Mouse (Mus musculus) limb, embryonic 11.5 days (tissue): ENCODE data around the gene Nqo1. TPM values are rescaled to one million over a fixed set of nuclear protein-coding genes. Genes with fewer than 3 reads are reported as not detected.

Experiments used
- ATAC-seq: fragments of 200-750 bp; cut with Nextera tagmentation; 2 replicates; pipeline ENCODE4 v1.8.0; 2017; ENCODE audit warnings: low read depth; ENCODE audit not compliant: insufficient number of reproducible peaks, low FRiP score, low TSS enrichment
- DNase-seq: peaks from one replicate; pipeline ENCODE4 v3.0.0-alpha.2; 2015; ENCODE audit warnings: low spot score
- H3K27ac ChIP-seq: fragments of 300-500 bp; sonication (generic); replicated peaks from 2 replicates; pipeline ENCODE4 v1.5.1; 2014; ENCODE audit warnings: low read depth, mild to moderate bottlenecking, low read length
- H3K27me3 ChIP-seq: fragments of 300-500 bp; sonication (generic); 2 replicates; pipeline ENCODE4 v1.6.1; 2014; ENCODE audit warnings: mild to moderate bottlenecking, low read length, mixed read lengths; ENCODE audit not compliant: control insufficient read depth, insufficient read depth
- H3K36me3 ChIP-seq: fragments of 300-500 bp; sonication (generic); 2 replicates; pipeline ENCODE4 v1.6.1; 2014; ENCODE audit warnings: mild to moderate bottlenecking, low read length, moderate library complexity, mixed read lengths; ENCODE audit not compliant: control insufficient read depth, insufficient read depth
- H3K4me1 ChIP-seq: fragments of 300-500 bp; sonication (generic); 2 replicates; pipeline ENCODE4 v1.6.1; 2014; ENCODE audit warnings: low read length, mixed read lengths; ENCODE audit not compliant: control insufficient read depth, insufficient read depth
- H3K4me2 ChIP-seq: fragments of 300-500 bp; sonication (generic); 2 replicates; pipeline ENCODE4 v1.6.1; 2014; ENCODE audit warnings: low read depth, mild to moderate bottlenecking, moderate library complexity; ENCODE audit not compliant: severe bottlenecking
- H3K4me3 ChIP-seq: fragments of 300-500 bp; sonication (generic); 2 replicates; pipeline ENCODE4 v1.5.1; 2014; ENCODE audit warnings: low read depth, low read length
- H3K9ac ChIP-seq: fragments of 300-500 bp; sonication (generic); 2 replicates; pipeline ENCODE4 v1.6.1; 2014; ENCODE audit warnings: mild to moderate bottlenecking, low read length
- H3K9me3 ChIP-seq: fragments of 300-500 bp; sonication (generic); 2 replicates; pipeline ENCODE4 v1.6.1; 2016; ENCODE audit warnings: low read length; ENCODE audit not compliant: control insufficient read depth
- WGBS: fragments of 180-500 bp; shearing (Covaris S2); extraction: QIAGEN DNeasy Blood & Tissue Kit; methylation state at CpG from one replicate; pipeline ENCODE4 v1.1.7; 2014; 5-methylcytosine and 5-hydroxymethylcytosine counted together
- polyA plus RNA-seq: library from polyadenylated mRNA; unstranded; fragments of >200 nt; fragmentation: Nextera tagmentation; extraction: Ambion mirVana; gene quantifications from 2 replicates; pipeline ENCODE4 v1.2.1, GENCODE M21; 2014

Nqo1 gene
- polyA plus RNA-seq, 1 experiment from 2014 or later = 21.5 TPM

- whole genome bisulfite sequencing = 96% methylated on average over 2 of the region's 2 CpGs
- Histone ChIP-seq H3K4me3 (no peak overlapping the region), H3K9me3 (no peaks in the 10 kb centered on the region), H3K4me2 (no peak overlapping the region), H3K9ac (no peak overlapping the region), H3K27me3 (no peaks in the 10 kb centered on the region), H3K27ac (no peak overlapping the region), H3K36me3 (0 out of 2 replicates have a peak, but pooled peaks cover 1% of the 10 kb centered on the region), H3K4me1 (no peaks in the 10 kb centered on the region; the same call in 1 of the 2 replicates)
- ATAC-seq (no peak), DNase-seq (no peak)
Measured at GRCm38 (mm10) chr8:107385063-107385462, 17.9 kb downstream of the Nqo1 start.

GRCm38 (mm10) chr8:107384651-107385050 lies 18.4 kb downstream of the Nqo1 start:
- DNase-seq = no peak
- no peak overlapping the region for H3K4me2 ChIP-seq
- H3K4me1 ChIP-seq = no peaks in the 10 kb centered on the region; the same call in 1 of the 2 replicates
- no peaks in the 10 kb centered on the region for H3K9me3 ChIP-seq
- 0 out of 2 replicates have a peak, but pooled peaks cover 3% of the 10 kb centered on the region for H3K36me3 ChIP-seq
- no peak for ATAC-seq
- WGBS = 62% methylated on average over 5 of the region's 5 CpGs
- H3K27me3 ChIP-seq = no peaks in the 10 kb centered on the region
- H3K4me3 ChIP-seq = no peak overlapping the region
- H3K9ac ChIP-seq = no peak overlapping the region
- no peak overlapping the region for H3K27ac ChIP-seq

- Histone ChIP-seq H3K4me3 (no peak overlapping the region), H3K9ac (no peak overlapping the region), H3K27ac (no peak overlapping the region), H3K36me3 (peaks cover 3% of the 10 kb centered on the region; the same call in 1 of the 2 replicates), H3K27me3 (no peaks in the 10 kb centered on the region), H3K9me3 (no peaks in the 10 kb centered on the region), H3K4me2 (no peak overlapping the region), H3K4me1 (no peaks in the 10 kb centered on the region; the same call in 1 of the 2 replicates)
- WGBS = 78% methylated on average over 4 of the region's 4 CpGs
- DNase-seq (no peak), ATAC-seq (no peak)
Measured at GRCm38 (mm10) chr8:107382898-107383297, 20.1 kb downstream of the Nqo1 start.

- Histone ChIP-seq H3K9ac (no peak overlapping the region), H3K9me3 (no peaks in the 10 kb centered on the region), H3K36me3 (peaks cover 3% of the 10 kb centered on the region; the same call in 1 of the 2 replicates), H3K4me2 (no peak overlapping the region), H3K4me1 (no peaks in the 10 kb centered on the region), H3K27ac (no peak overlapping the region), H3K27me3 (no peaks in the 10 kb centered on the region), H3K4me3 (no peak overlapping the region)
- 91% methylated on average over 4 of the region's 4 CpGs for WGBS
- ATAC-seq (no peak), DNase-seq (no peak)
Measured at GRCm38 (mm10) chr8:107381666-107382065, 21.3 kb downstream of the Nqo1 start.

- ATAC-seq = no peak
- H3K27ac ChIP-seq = no peak overlapping the region
- no peaks in the 10 kb centered on the region for H3K9me3 ChIP-seq
- H3K9ac ChIP-seq = no peak overlapping the region
- 92% methylated on average over 8 of the region's 8 CpGs for WGBS
- DNase-seq = no peak
- peaks cover 3% of the 10 kb centered on the region; the same call in 1 of the 2 replicates for H3K36me3 ChIP-seq
- H3K4me1 ChIP-seq = no peaks in the 10 kb centered on the region
- H3K4me3 ChIP-seq = no peak overlapping the region
- no peak overlapping the region for H3K4me2 ChIP-seq
- no peaks in the 10 kb centered on the region for H3K27me3 ChIP-seq
Measured at GRCm38 (mm10) chr8:107380734-107381133, 22.3 kb downstream of the Nqo1 start.

GRCm38 (mm10) chr8:107377346-107377745 lies 25.7 kb downstream of the Nqo1 start:
- Histone ChIP-seq H3K4me2 (no peak overlapping the region), H3K27me3 (no peaks in the 10 kb centered on the region), H3K9ac (no peak overlapping the region), H3K36me3 (peaks cover 3% of the 10 kb centered on the region; the same call in 1 of the 2 replicates), H3K9me3 (no peaks in the 10 kb centered on the region), H3K4me1 (no peaks in the 10 kb centered on the region), H3K27ac (no peak overlapping the region), H3K4me3 (no peak overlapping the region)
- ATAC-seq (no peak), DNase-seq (no peak)
- 93% methylated on average over 3 of the region's 3 CpGs for WGBS

GRCm38 (mm10) chr8:107370311-107370710 lies 32.7 kb downstream of the Nqo1 start:
- WGBS = 78% methylated on average over 4 of the region's 4 CpGs
- Histone ChIP-seq H3K4me1 (no peaks in the 10 kb centered on the region), H3K36me3 (peaks cover 6% of the 10 kb centered on the region), H3K27ac (no peak overlapping the region), H3K27me3 (no peaks in the 10 kb centered on the region), H3K4me3 (no peak overlapping the region), H3K9ac (no peak overlapping the region), H3K4me2 (no peak overlapping the region), H3K9me3 (no peaks in the 10 kb centered on the region)
- ATAC-seq (no peak), DNase-seq (no peak)

Other genes starting within 250 kb of the Nqo1 start
- gene Nfat5, start 109.7 kb downstream of the Nqo1 start, polyA plus RNA-seq = 13.0 and 15.3 TPM in 2 replicates
- gene Nob1, start 21.8 kb upstream of the Nqo1 start, polyA plus RNA-seq = 94.9 and 103 TPM in 2 replicates
- gene Wwp2, start 33.2 kb upstream of the Nqo1 start, polyA plus RNA-seq = 165 and 176 TPM in 2 replicates
- gene Psmd7, start 185.3 kb upstream of the Nqo1 start, polyA plus RNA-seq = 409 and 415 TPM in 2 replicates